Mouse (Mus musculus) forebrain, embryonic 11.5 days (tissue): ENCODE results near the gene Ncapg2. TPM values are rescaled to one million over a fixed set of nuclear protein-coding genes. Genes with fewer than 3 reads are reported as not detected.

Experiments
- ATAC-seq: fragments of 200-750 bp; cut with Nextera tagmentation; replicated peaks from 2 replicates; pipeline ENCODE4 v1.8.0; 2017; ENCODE audit warnings: moderate TSS enrichment; ENCODE audit not compliant: low FRiP score
- DNase-seq: peaks from one replicate; pipeline ENCODE4 v3.0.0-alpha.2; 2017; ENCODE audit warnings: low spot score
- H3K27ac ChIP-seq: fragments of 300-500 bp; sonication (generic); 2 replicates; pipeline ENCODE4 v1.5.1; 2014; ENCODE audit warnings: low read depth, low read length
- H3K27me3 ChIP-seq: fragments of 300-500 bp; sonication (generic); 2 replicates; pipeline ENCODE4 v1.6.1; 2014; ENCODE audit warnings: mild to moderate bottlenecking, low read length, mixed read lengths; ENCODE audit not compliant: control insufficient read depth, insufficient read depth
- H3K36me3 ChIP-seq: fragments of 300-500 bp; sonication (generic); 2 replicates; pipeline ENCODE4 v1.6.1; 2014; ENCODE audit warnings: mild to moderate bottlenecking, low read length, moderate library complexity, mixed read lengths; ENCODE audit not compliant: control insufficient read depth, insufficient read depth
- H3K4me1 ChIP-seq: fragments of 300-500 bp; sonication (generic); replicated peaks from 2 replicates; pipeline ENCODE4 v1.6.1; 2014; ENCODE audit warnings: low read length, mixed read lengths; ENCODE audit not compliant: control insufficient read depth, insufficient read depth
- H3K4me2 ChIP-seq: fragments of 300-500 bp; sonication (generic); 2 replicates; pipeline ENCODE4 v1.6.1; 2014; ENCODE audit warnings: low read depth, mild to moderate bottlenecking, low read length, moderate library complexity, mixed read lengths; ENCODE audit not compliant: severe bottlenecking
- H3K4me3 ChIP-seq: fragments of 300-500 bp; sonication (generic); 2 replicates; pipeline ENCODE4 v1.5.1; 2014; ENCODE audit warnings: low read depth, low read length
- H3K9ac ChIP-seq: fragments of 300-500 bp; sonication (generic); 2 replicates; pipeline ENCODE4 v1.6.1; 2014; ENCODE audit warnings: low read length
- H3K9me3 ChIP-seq: fragments of 300-500 bp; sonication (generic); 2 replicates; pipeline ENCODE4 v1.6.1; 2016; ENCODE audit warnings: low read length, mixed read lengths; ENCODE audit not compliant: control insufficient read depth
- WGBS: fragments of 180-500 bp; shearing (Covaris S2); extraction: QIAGEN DNeasy Blood & Tissue Kit; methylation state at CpG from one replicate; pipeline ENCODE4 v1.1.7; 2014; 5-methylcytosine and 5-hydroxymethylcytosine counted together
- polyA plus RNA-seq: library from polyadenylated mRNA; unstranded; fragments of >200 nt; fragmentation: Nextera tagmentation; extraction: Ambion mirVana; gene quantifications from 2 replicates; pipeline ENCODE4 v1.2.1, GENCODE M21; 2014

The Ncapg2 gene
- polyA plus RNA-seq, 1 experiment from 2014 or later, result 57.3 TPM

DNA sequence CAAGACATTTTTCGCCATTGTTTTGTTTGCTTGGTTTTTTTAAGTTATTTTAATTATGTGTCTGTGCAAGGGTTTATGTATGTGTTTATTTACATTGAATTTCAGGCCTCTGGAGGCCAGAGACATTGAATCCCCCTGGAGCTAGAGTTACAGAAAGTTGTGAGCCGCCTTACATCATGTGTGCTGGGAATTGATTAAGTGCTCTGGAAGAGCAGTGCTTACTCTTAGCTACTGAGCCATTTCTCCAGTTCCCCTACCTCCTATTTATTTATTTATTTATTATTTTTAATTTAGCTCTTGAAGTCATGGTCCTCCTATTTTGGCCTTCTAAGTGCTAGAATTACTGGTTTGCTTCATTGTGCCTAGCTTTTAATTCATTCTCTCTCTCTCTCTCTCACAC, 16.5 kb downstream of the Ncapg2 start:
- H3K9ac ChIP-seq, result no peak overlapping the region
- no peak overlapping the region for H3K27ac ChIP-seq
- H3K4me1 ChIP-seq, result no peaks in the 10 kb centered on the region
- H3K27me3 ChIP-seq, result no peaks in the 10 kb centered on the region
- no peak overlapping the region for H3K4me3 ChIP-seq
- DNase-seq (no peak), ATAC-seq (no peak)
- WGBS, result 89% methylated on average over 2 of the region's 2 CpGs
- no peaks in the 10 kb centered on the region; the same call in 1 of the 2 replicates for H3K36me3 ChIP-seq
- H3K9me3 ChIP-seq, result no peaks in the 10 kb centered on the region
- H3K4me2 ChIP-seq, result no peak overlapping the region

DNA sequence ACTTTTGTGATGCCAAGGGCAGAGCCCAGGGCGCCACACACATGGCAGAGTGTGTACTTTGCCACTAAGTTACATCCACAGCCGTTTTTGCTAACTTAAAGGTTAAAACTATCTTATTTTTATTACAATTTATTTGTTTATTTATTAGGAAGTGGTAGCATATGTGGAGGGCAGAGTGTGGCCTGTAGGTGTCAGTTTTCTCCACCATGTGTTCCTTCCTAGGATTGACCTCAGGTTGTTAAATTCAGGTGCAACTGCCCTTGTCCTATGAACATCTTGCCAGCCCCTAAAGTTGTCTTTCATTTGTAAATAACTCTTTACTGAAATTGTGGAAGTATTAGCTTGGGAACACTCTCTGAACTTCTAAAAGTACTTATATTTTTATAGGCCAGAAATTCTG, 20.2 kb downstream of the Ncapg2 start:
- Histone ChIP-seq H3K9ac (no peak overlapping the region), H3K36me3 (no peaks in the 10 kb centered on the region; the same call in 1 of the 2 replicates), H3K4me2 (no peak overlapping the region), H3K9me3 (no peaks in the 10 kb centered on the region), H3K4me3 (no peak overlapping the region), H3K4me1 (no peaks in the 10 kb centered on the region), H3K27ac (no peak overlapping the region), H3K27me3 (no peaks in the 10 kb centered on the region)
- 86% methylated on average over 2 of the region's 2 CpGs for WGBS
- no peak for ATAC-seq
- no peak for DNase-seq

DNA sequence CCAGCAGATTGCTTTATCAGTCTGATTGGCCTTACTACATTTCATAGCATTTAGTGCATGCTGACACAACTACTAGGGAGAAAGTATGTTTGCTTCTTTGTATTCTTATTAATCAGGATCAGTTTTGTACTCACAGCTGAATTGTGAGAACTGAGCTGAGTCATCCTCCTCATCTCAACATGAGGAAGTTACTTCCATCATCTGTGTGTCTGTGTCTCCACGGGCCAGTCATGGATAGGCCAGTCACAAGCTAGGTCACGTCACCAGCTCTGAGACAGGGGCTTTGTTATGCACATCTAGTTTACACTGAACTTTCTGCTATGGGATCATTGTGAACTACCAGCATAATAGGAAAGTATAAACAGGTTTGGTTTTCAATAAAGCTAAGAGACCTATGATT, 28.5 kb downstream of the Ncapg2 start:
- no peak overlapping the region for H3K9ac ChIP-seq
- WGBS, result 87% methylated on average over 2 of the region's 2 CpGs
- ATAC-seq (no peak), DNase-seq (no peak)
- H3K4me3 ChIP-seq, result no peak overlapping the region
- H3K36me3 ChIP-seq, result peaks cover 4% of the 10 kb centered on the region; the same call in 1 of the 2 replicates
- no peaks in the 10 kb centered on the region for H3K4me1 ChIP-seq
- no peak overlapping the region for H3K4me2 ChIP-seq
- no peak overlapping the region for H3K27ac ChIP-seq
- H3K27me3 ChIP-seq, result no peaks in the 10 kb centered on the region
- H3K9me3 ChIP-seq, result no peaks in the 10 kb centered on the region

DNA sequence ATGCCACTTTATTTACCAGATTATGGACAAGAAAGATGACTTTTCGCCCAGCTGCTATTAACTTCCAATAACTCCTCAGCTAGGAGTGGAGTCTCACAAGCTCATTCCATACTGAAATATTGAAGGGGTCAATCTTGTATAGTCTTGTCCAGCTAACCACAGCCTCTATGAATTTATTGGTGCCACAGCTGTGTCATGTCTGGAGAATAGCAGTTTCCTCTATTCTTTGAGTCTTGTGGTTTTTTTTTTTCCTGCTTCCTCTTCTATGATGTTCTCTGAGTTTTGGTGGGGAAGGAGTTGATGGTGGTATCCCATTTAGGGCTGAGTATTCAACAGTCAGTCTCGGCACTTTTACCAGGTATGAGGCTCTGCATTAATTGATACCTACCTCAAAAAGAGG, 30.0 kb downstream of the Ncapg2 start:
- H3K27me3 ChIP-seq, result no peaks in the 10 kb centered on the region
- H3K4me1 ChIP-seq, result no peaks in the 10 kb centered on the region
- DNase-seq (no peak), ATAC-seq (no peak)
- no peak overlapping the region for H3K9ac ChIP-seq
- no peaks in the 10 kb centered on the region for H3K9me3 ChIP-seq
- H3K4me3 ChIP-seq, result no peak overlapping the region
- no peak overlapping the region for H3K27ac ChIP-seq
- H3K36me3 ChIP-seq, result peaks cover 4% of the 10 kb centered on the region
- WGBS, result 93% methylated on average over 2 of the region's 2 CpGs
- H3K4me2 ChIP-seq, result no peak overlapping the region

DNA sequence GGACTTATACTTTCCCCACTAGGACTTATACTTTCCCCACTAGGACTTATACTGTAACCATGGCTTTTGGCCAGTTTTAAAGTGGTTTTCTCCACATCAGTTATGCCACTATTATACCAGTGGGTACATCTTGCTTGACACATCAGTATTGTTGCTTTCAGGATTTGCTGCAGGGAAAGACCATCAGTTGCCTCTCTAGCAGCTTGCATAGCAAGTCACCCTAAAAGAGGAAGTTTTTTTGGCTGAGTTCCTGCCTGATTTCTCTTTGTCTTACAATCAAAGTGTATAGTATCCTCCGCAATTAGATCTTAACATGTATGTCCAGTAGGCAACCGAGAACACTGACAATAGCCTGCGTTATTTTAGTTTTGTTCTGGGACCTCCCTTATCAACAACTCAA, 30.9 kb downstream of the Ncapg2 start:
- H3K27ac ChIP-seq, result no peak overlapping the region
- H3K36me3 ChIP-seq, result peaks cover 4% of the 10 kb centered on the region
- DNase-seq (no peak), ATAC-seq (no peak)
- no peaks in the 10 kb centered on the region for H3K9me3 ChIP-seq
- no peak overlapping the region for H3K9ac ChIP-seq
- WGBS, result 96% methylated on average over 3 of the region's 3 CpGs
- H3K4me1 ChIP-seq, result no peaks in the 10 kb centered on the region
- no peaks in the 10 kb centered on the region for H3K27me3 ChIP-seq
- H3K4me2 ChIP-seq, result no peak overlapping the region
- no peak overlapping the region for H3K4me3 ChIP-seq

DNA sequence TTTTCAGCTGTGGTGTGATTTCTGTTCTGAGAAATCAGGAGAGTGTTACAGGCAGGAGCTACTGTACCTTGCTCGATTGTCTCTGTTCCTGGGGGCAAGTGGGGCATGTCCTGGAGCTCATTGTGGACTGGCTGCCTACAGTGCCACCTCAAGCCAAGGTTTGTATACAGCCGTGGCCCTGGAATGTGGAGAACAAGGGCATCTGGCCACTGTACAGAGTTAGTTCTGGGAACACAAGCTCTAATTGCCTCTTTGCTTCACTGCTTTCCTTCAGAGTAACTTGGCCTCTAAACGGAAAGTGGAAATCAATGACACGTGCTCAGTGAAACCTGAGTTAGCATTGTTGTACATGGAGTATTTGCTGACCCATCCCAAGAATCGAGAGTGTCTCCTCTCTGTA, 33.4 kb downstream of the Ncapg2 start:
- DNase-seq (no peak), ATAC-seq (no peak)
- Histone ChIP-seq H3K27me3 (no peaks in the 10 kb centered on the region), H3K4me2 (no peak overlapping the region), H3K9me3 (no peaks in the 10 kb centered on the region), H3K9ac (no peak overlapping the region), H3K4me3 (no peak overlapping the region), H3K36me3 (peaks cover 4% of the 10 kb centered on the region), H3K4me1 (no peaks in the 10 kb centered on the region), H3K27ac (no peak overlapping the region)
- 87% methylated on average over 5 of the region's 5 CpGs for WGBS

DNA sequence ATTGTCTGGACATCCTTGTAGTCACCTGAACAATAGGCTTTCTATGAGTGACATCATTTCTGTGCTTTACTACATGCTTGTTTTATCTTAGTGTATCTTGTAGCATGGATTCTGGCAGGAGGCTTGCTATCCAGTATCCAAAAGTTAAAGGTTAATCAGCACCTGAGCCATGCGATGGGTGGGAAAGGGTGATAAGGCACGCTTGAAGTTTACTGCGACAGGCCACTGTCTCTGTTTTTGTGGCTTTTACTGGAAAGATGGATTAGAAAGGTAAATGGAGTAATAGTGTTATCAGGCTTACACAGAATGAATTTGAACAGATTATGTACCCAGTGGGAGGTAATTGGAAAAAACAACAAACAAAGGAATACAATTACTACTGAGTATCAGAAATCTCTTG, 37.0 kb downstream of the Ncapg2 start:
- H3K9me3 ChIP-seq, result no peaks in the 10 kb centered on the region
- no peaks in the 10 kb centered on the region for H3K27me3 ChIP-seq
- H3K36me3 ChIP-seq, result peaks cover 2% of the 10 kb centered on the region

DNA sequence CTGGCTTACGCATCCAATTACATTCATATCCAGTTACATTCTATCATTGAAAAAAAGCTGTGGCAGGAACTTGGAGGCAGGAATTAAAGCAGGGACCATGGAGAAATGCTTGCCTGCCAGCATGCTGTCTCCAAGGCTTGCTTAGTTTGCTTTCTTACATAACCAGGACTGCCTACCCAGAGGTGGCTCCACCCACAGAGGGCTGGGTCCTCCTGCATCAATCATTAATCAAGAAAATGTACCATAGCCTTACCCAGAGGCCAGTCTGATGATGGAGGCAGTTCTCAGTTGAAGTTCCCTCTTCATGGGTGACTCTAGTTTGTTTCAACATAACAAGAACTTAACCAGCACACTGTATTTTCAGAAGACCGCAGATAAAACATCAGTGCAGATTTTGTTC, 44.3 kb downstream of the Ncapg2 start:
- no peaks in the 10 kb centered on the region for H3K27me3 ChIP-seq
- 95% methylated on average over 2 of the region's 2 CpGs for WGBS
- H3K9ac ChIP-seq, result no peak overlapping the region
- DNase-seq, result no peak
- no peak overlapping the region for H3K4me2 ChIP-seq
- no peak overlapping the region for H3K27ac ChIP-seq
- no peak overlapping the region for H3K4me3 ChIP-seq
- ATAC-seq, result no peak
- no peaks in the 10 kb centered on the region for H3K4me1 ChIP-seq
- no peaks in the 10 kb centered on the region for H3K9me3 ChIP-seq
- H3K36me3 ChIP-seq, result no peaks in the 10 kb centered on the region; the same call in 1 of the 2 replicates

More for the DNA sequence above, 37.0 kb downstream of the Ncapg2 start:
- Histone ChIP-seq H3K9ac (no peak overlapping the region), H3K4me2 (no peak overlapping the region), H3K4me1 (no peaks in the 10 kb centered on the region), H3K27ac (no peak overlapping the region), H3K4me3 (no peak overlapping the region)
- no peak for ATAC-seq
- no peak for DNase-seq
- 96% methylated on average over 3 of the region's 3 CpGs for WGBS

DNA sequence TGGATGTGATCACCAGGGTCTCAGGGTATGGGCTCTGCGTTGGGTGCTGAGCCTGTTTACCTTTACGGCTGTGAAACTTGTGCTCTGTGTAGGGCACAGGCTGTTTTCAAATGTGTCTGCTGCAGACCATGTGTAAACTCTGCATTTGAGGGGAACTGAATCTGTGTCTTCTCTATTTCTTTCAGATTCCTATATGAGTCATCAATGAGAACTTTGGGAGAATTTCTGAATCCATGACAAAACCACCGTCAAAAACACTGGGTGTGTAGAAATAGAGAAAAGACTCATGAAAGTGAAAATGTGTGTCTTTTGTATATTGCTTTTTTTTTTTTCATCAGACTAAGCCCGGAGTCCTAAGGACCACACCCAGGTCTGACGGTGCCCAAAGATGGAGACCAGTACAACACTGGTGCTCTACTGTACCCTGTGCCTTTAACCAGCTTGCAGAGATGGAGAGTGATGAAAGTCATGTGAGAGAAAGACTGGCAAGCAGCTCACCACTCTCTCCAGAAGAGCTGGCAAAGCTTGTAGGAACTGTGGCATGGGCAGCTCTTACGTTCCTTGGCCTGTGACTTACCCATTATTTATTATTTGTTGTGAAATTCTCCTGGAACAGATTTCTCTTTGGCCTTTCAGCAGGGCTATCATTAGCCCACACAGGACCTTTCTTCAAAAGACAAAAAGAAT, 55.3 kb downstream of the Ncapg2 start:
- 93% methylated on average over 6 of the region's 6 CpGs for WGBS
- Histone ChIP-seq H3K27me3 (no peaks in the 10 kb centered on the region), H3K9ac (no peak overlapping the region), H3K4me2 (no peak overlapping the region), H3K27ac (no peak overlapping the region), H3K4me1 (no peaks in the 10 kb centered on the region), H3K9me3 (no peaks in the 10 kb centered on the region), H3K4me3 (no peak overlapping the region), H3K36me3 (no peaks in the 10 kb centered on the region; the same call in 1 of the 2 replicates)
- no peak for DNase-seq
- ATAC-seq, result no peak
